Mouse (Mus musculus) midbrain, embryonic 15.5 days (tissue): ENCODE results near the gene H6pd. TPM values are rescaled to one million over a fixed set of nuclear protein-coding genes. Genes with fewer than 3 reads are reported as not detected.
A peak's percentile ranks its signal among the peaks of the same experiment; 100 is the strongest.

Experiments
- ATAC-seq: fragments of 200-750 bp; cut with Nextera tagmentation; replicated peaks from 2 replicates; pipeline ENCODE4 v1.8.0; 2017; ENCODE audit warnings: moderate TSS enrichment
- H3K27ac ChIP-seq: fragments of 300-500 bp; sonication (generic); 2 replicates; pipeline ENCODE4 v1.5.1; 2015; ENCODE audit warnings: mild to moderate bottlenecking, inconsistent platforms
- H3K27me3 ChIP-seq: fragments of 300-500 bp; sonication (generic); replicated peaks from 2 replicates; pipeline ENCODE4 v1.6.1; 2015; ENCODE audit warnings: inconsistent platforms
- H3K36me3 ChIP-seq: fragments of 300-500 bp; sonication (generic); replicated peaks from 2 replicates; pipeline ENCODE4 v1.6.1; 2015; ENCODE audit warnings: inconsistent platforms
- H3K4me1 ChIP-seq: fragments of 300-500 bp; sonication (generic); 2 replicates; pipeline ENCODE4 v1.6.1; 2015; ENCODE audit warnings: inconsistent platforms
- H3K4me2 ChIP-seq: fragments of 300-500 bp; sonication (generic); 2 replicates; pipeline ENCODE4 v1.6.1; 2015; ENCODE audit warnings: inconsistent platforms, mild to moderate bottlenecking, moderate library complexity
- H3K4me3 ChIP-seq: fragments of 300-500 bp; sonication (generic); 2 replicates; pipeline ENCODE4 v1.5.1; 2015; ENCODE audit warnings: mild to moderate bottlenecking, inconsistent platforms
- H3K9ac ChIP-seq: fragments of 300-500 bp; sonication (generic); 2 replicates; pipeline ENCODE4 v1.6.1; 2015; ENCODE audit warnings: mild to moderate bottlenecking, inconsistent platforms
- H3K9me3 ChIP-seq: fragments of 300-500 bp; sonication (generic); 2 replicates; pipeline ENCODE4 v1.6.1; 2016; ENCODE audit warnings: inconsistent platforms
- WGBS: fragments of 180-500 bp; shearing (Covaris S2); methylation state at CpG from one replicate; pipeline ENCODE4 v1.1.7; 2015; ENCODE audit warnings: mixed read lengths; 5-methylcytosine and 5-hydroxymethylcytosine counted together
- polyA plus RNA-seq: library from polyadenylated mRNA; unstranded; fragments of >200 nt; fragmentation: Nextera tagmentation; extraction: Ambion mirVana; gene quantifications from 2 replicates; pipeline ENCODE4 v1.2.1, GENCODE M21; 2015

H6pd gene
- polyA plus RNA-seq, 1 experiment from 2014 or later, result 2.5 TPM

DNA sequence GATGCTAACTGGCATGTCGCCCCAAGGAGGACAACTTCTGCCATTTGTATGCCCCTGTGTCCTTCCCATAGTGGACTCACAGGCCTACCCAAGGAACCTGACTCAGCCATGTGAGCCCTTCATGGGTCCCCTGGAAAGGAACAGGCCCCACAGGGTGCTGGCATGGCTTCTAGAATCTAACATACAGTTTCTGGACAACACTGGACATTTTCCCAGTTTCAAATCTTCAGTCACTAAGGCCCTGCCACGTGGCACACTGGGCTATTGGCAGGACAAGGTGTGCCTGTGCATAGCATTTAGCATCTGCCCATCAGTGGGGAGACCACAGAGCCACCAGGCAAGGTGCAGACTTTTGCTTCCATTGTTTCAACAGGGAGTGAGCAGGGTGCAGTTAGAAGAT is 30.0 kb downstream of the H6pd start:
- WGBS, result 83% methylated on average over 2 of the region's 2 CpGs
- no peak overlapping the region for H3K27ac ChIP-seq
- no peaks in the 10 kb centered on the region for H3K36me3 ChIP-seq
- ATAC-seq, result no peak
- H3K4me3 ChIP-seq, result no peak overlapping the region
- no peak overlapping the region for H3K9ac ChIP-seq
- peaks cover 13% of the 10 kb centered on the region for H3K4me1 ChIP-seq
- H3K9me3 ChIP-seq, result no peaks in the 10 kb centered on the region
- 0 out of 2 replicates have a peak, but pooled peaks cover 5% of the 10 kb centered on the region for H3K27me3 ChIP-seq
- no peak overlapping the region for H3K4me2 ChIP-seq

- Histone ChIP-seq H3K4me2 (no peak overlapping the region), H3K4me1 (peaks cover 13% of the 10 kb centered on the region), H3K36me3 (no peaks in the 10 kb centered on the region), H3K9me3 (no peaks in the 10 kb centered on the region), H3K4me3 (no peak overlapping the region), H3K27me3 (0 out of 2 replicates have a peak, but pooled peaks cover 5% of the 10 kb centered on the region), H3K9ac (no peak overlapping the region), H3K27ac (peak overlapping the region; percentile 3; the same call in 1 of the 2 replicates)
- no peak for ATAC-seq
- WGBS, result 54% methylated on average over 17 of the region's 17 CpGs
Measured at GRCm38 (mm10) chr4:149977801-149978544, 30.9 kb downstream of the H6pd start.

DNA sequence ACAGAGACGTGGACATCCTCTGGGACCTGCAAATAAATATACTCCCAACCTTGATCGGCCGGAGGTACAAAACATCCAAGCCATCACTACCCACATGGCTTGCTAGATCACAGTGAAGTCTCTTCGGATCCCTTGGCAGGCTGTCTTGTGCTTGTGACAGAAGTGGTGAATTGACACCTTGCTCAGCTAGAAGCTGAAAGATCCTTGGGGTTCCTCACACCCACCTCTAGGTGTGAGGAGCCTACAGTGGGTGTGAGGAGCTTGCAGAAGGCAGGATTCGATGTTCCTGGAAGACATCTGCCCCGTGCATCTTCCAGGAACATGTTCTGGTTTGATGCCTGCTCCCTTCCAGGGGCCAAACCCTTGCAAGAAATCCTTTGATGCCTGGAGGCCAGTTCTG is 31.6 kb downstream of the H6pd start:
- Histone ChIP-seq H3K4me3 (no peak overlapping the region), H3K36me3 (no peaks in the 10 kb centered on the region), H3K4me1 (peaks cover 13% of the 10 kb centered on the region), H3K9ac (no peak overlapping the region), H3K27me3 (0 out of 2 replicates have a peak, but pooled peaks cover 5% of the 10 kb centered on the region), H3K4me2 (no peak overlapping the region), H3K9me3 (no peaks in the 10 kb centered on the region), H3K27ac (no peak overlapping the region)
- 85% methylated on average over 6 of the region's 6 CpGs for WGBS
- no peak for ATAC-seq

GRCm38 (mm10) chr4:149975730-149976254 is 33.0 kb downstream of the H6pd start:
- WGBS, result 79% methylated on average over 5 of the region's 5 CpGs
- Histone ChIP-seq H3K36me3 (no peaks in the 10 kb centered on the region), H3K4me1 (peaks cover 13% of the 10 kb centered on the region), H3K9ac (no peak overlapping the region), H3K27ac (no peak overlapping the region), H3K9me3 (no peaks in the 10 kb centered on the region), H3K27me3 (0 out of 2 replicates have a peak, but pooled peaks cover 5% of the 10 kb centered on the region), H3K4me3 (no peak overlapping the region), H3K4me2 (no peak overlapping the region)
- no peak for ATAC-seq

GRCm38 (mm10) chr4:149975291-149975690 is 33.5 kb downstream of the H6pd start:
- Histone ChIP-seq H3K4me2 (no peak overlapping the region), H3K9me3 (no peaks in the 10 kb centered on the region), H3K36me3 (no peaks in the 10 kb centered on the region), H3K4me1 (peaks cover 13% of the 10 kb centered on the region), H3K27ac (no peak overlapping the region), H3K27me3 (0 out of 2 replicates have a peak, but pooled peaks cover 5% of the 10 kb centered on the region), H3K9ac (no peak overlapping the region), H3K4me3 (no peak overlapping the region)
- 80% methylated on average over 8 of the region's 8 CpGs for WGBS
- ATAC-seq, result no peak

DNA sequence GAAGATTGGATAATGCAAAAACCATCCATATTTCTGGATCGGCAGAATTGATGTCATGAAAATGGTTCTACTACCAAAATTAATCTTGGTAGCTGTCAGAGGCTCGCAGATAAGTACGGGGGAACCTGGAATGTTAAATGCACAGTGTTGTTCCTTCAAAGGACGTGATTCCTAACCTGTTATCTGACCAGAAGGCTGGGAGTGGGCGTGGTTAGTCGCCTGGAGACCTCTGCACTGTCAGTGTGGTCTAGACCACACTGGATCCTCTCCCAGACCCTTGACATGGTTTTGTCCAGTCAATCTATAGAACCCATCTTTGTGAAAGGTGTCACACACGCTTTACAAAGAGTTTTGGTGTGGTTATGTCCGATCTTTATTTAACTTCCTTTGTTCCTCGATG is 37.4 kb downstream of the H6pd start:
- 79% methylated on average over 9 of the region's 9 CpGs for WGBS

GRCm38 (mm10) chr4:149968526-149968925 is 40.3 kb downstream of the H6pd start:
- H3K9ac ChIP-seq, result no peak overlapping the region

More for the DNA sequence above, 37.4 kb downstream of the H6pd start:
- Histone ChIP-seq H3K4me1 (no peaks in the 10 kb centered on the region), H3K4me2 (no peak overlapping the region), H3K27ac (no peak overlapping the region), H3K9me3 (no peaks in the 10 kb centered on the region), H3K4me3 (no peak overlapping the region), H3K9ac (no peak overlapping the region), H3K36me3 (no peaks in the 10 kb centered on the region), H3K27me3 (no peaks in the 10 kb centered on the region)
- ATAC-seq, result no peak

DNA sequence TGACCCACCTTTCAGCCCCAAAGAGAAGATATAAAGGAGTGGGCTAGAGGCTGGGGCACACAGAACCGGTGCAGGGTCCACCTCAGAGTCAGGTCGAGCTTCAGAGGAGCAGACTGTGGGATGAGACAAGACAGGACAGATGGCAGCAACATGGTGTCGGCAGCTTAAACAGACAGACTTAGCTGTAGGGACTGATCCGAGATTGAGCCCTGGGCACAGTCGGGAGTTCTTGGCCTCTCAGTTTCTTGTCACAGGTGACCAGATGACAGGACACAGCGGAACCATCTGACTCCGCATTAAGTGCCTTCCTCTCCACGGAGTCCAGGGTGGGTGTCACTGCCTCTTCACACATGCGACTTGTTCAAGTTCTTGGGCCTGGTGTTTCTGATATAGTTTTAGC is 41.9 kb downstream of the H6pd start:
- Histone ChIP-seq H3K9ac (no peak overlapping the region), H3K4me3 (no peak overlapping the region), H3K27ac (no peak overlapping the region), H3K4me2 (no peak overlapping the region), H3K36me3 (no peaks in the 10 kb centered on the region), H3K4me1 (no peaks in the 10 kb centered on the region), H3K27me3 (no peaks in the 10 kb centered on the region), H3K9me3 (peaks cover 3% of the 10 kb centered on the region; the same call in 1 of the 2 replicates)
- WGBS, result 86% methylated on average over 9 of the region's 9 CpGs
- no peak for ATAC-seq

More at GRCm38 (mm10) chr4:149968526-149968925, 40.3 kb downstream of the H6pd start:
- Histone ChIP-seq H3K4me1 (no peaks in the 10 kb centered on the region), H3K27ac (no peak overlapping the region), H3K9me3 (no peaks in the 10 kb centered on the region), H3K27me3 (no peaks in the 10 kb centered on the region), H3K4me2 (no peak overlapping the region), H3K36me3 (no peaks in the 10 kb centered on the region), H3K4me3 (no peak overlapping the region)
- no peak for ATAC-seq
- WGBS, result 52% methylated on average over 6 of the region's 6 CpGs

GRCm38 (mm10) chr4:149966252-149966651 is 42.6 kb downstream of the H6pd start:
- H3K4me1 ChIP-seq, result no peaks in the 10 kb centered on the region
- no peaks in the 10 kb centered on the region for H3K27me3 ChIP-seq
- no peak overlapping the region for H3K27ac ChIP-seq
- H3K9ac ChIP-seq, result no peak overlapping the region
- no peaks in the 10 kb centered on the region for H3K36me3 ChIP-seq
- no peak overlapping the region for H3K4me3 ChIP-seq
- ATAC-seq, result no peak
- no peak overlapping the region for H3K4me2 ChIP-seq
- H3K9me3 ChIP-seq, result peaks cover 3% of the 10 kb centered on the region; the same call in 1 of the 2 replicates
- WGBS, result 62% methylated on average over 5 of the region's 5 CpGs

DNA sequence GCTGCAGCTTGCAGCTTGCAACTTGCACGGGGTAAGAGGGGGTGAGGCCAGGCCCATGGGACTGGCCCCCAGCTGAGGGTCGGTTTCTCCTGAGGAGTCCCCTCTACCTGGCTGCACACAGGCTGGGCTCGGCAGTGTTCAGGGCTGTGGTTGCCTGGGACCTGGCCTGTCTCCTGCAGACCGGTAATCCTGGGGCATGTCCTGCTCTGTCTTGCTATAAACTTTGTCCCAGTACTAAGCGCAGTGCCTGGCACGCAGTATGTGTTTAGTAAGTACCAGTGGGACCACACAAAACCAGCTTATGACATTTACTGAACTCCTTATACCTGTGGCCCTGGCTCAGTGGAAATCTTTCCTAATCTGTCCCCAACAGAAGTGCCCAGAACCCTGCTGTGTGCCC is 43.2 kb downstream of the H6pd start:
- WGBS, result 78% methylated on average over 6 of the region's 6 CpGs
- ATAC-seq, result no peak
- no peak overlapping the region for H3K4me3 ChIP-seq

GRCm38 (mm10) chr4:149965242-149965641 is 43.6 kb downstream of the H6pd start:
- Histone ChIP-seq H3K4me2 (no peak overlapping the region), H3K27me3 (no peaks in the 10 kb centered on the region), H3K9ac (no peak overlapping the region), H3K4me1 (no peaks in the 10 kb centered on the region), H3K36me3 (no peaks in the 10 kb centered on the region), H3K27ac (no peak overlapping the region), H3K9me3 (peaks cover 3% of the 10 kb centered on the region; the same call in 1 of the 2 replicates), H3K4me3 (no peak overlapping the region)
- WGBS, result 86% methylated on average over 6 of the region's 6 CpGs
- ATAC-seq, result no peak

More for the DNA sequence above, 43.2 kb downstream of the H6pd start:
- peaks cover 3% of the 10 kb centered on the region; the same call in 1 of the 2 replicates for H3K9me3 ChIP-seq
- no peaks in the 10 kb centered on the region for H3K27me3 ChIP-seq
- H3K27ac ChIP-seq, result no peak overlapping the region
- H3K9ac ChIP-seq, result no peak overlapping the region
- H3K4me1 ChIP-seq, result no peaks in the 10 kb centered on the region
- H3K36me3 ChIP-seq, result no peaks in the 10 kb centered on the region
- H3K4me2 ChIP-seq, result no peak overlapping the region

DNA sequence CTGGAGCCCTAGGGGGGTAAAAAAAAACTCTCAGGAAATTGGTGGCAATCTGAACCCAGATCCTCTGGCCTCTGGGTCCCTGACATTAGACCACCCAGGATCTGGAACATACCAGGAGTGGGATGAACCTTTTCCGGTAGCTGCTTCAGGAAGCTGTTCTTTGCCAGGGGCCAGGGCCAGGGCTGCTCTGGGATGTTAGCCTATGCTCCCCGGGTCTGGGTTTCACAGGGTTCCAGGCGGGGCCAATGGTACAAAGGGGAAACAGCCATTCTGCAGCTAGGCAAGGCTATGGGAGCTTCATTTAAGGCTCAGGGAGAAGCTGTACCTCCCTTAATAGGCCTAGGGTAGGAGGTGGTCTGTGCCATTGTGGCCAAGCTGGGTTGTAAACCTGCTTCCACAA is 44.1 kb downstream of the H6pd start:
- 68% methylated on average over 3 of the region's 3 CpGs for WGBS
- no peaks in the 10 kb centered on the region for H3K36me3 ChIP-seq
- H3K27ac ChIP-seq, result no peak overlapping the region
- H3K9me3 ChIP-seq, result peaks cover 3% of the 10 kb centered on the region; the same call in 1 of the 2 replicates
- H3K4me1 ChIP-seq, result no peaks in the 10 kb centered on the region
- ATAC-seq, result no peak
- no peak overlapping the region for H3K4me3 ChIP-seq
- no peaks in the 10 kb centered on the region for H3K27me3 ChIP-seq
- H3K4me2 ChIP-seq, result no peak overlapping the region
- no peak overlapping the region for H3K9ac ChIP-seq
